Mouse (Mus musculus) urinary bladder, postnatal 25 days (tissue): ENCODE results near the gene Ttbk1.
A peak's percentile ranks its signal among the peaks of the same experiment; 100 is the strongest.

ENCODE experiments used
- DNase-seq: peaks from one replicate; pipeline ENCODE4 v3.0.0; 2022; ENCODE audit warnings: low spot score

Ttbk1 gene

DNA sequence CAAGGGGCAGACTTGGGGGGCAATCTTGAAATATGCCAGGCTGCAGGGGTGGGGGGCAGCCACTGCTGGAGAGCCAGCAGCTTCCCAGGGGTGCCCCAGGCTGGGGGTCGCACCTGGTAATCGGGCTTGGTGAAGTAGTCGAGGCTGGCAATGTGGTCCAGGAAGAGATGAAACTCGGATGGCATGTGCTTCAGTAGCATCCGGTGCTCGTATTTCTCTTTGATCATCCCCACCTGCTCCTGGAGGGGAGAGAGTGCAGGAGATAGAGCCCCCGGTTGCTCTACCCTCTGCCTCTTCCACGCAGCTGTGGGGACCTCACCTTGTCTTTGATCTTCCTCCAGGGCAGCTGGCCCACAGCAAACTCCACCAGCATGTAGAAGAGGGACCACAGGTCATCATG lies 10.9 kb downstream of the Ttbk1 start:
- DNase-seq: no peak

DNA sequence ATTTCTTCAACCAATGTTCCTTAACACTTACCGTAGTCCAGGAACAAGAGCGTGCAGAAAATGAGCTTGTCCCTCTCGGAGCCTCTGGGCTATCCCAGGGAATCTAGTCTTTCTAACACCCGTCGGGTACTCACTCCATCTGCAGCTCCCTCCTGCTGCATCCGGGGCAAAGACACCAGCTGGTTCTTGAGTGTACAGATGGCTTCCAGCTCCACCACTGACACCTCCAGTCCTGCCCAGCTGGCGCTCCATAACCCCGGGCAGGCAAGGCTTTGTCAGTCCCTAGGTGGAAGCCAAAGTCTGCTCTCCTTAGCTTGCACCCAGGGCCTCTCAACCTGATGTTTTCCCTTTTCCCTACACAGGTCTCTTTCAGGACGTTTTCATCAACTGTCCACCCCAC lies 19.6 kb downstream of the Ttbk1 start:
- DNase-seq: no peak

DNA sequence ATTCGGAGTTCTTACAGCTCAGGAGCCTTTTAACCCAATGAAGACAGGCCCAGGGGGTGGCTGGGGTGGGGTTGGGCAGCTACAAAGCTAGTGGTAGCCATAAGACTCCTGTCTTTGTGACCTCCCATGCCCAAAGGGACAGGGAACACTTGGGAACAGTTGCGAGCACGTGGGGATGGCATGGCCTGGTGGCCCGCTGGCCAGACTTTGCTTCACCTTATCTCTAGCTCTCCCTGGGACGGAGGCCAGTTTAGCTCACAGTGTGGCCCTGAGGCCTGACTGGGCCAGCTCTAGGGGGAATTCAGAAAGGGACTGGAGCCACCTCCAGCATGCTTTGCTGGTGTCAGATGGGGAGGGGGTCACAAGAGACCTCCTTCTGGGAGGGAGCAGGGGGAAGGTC lies 25.2 kb downstream of the Ttbk1 start:
- no peak for DNase-seq

DNA sequence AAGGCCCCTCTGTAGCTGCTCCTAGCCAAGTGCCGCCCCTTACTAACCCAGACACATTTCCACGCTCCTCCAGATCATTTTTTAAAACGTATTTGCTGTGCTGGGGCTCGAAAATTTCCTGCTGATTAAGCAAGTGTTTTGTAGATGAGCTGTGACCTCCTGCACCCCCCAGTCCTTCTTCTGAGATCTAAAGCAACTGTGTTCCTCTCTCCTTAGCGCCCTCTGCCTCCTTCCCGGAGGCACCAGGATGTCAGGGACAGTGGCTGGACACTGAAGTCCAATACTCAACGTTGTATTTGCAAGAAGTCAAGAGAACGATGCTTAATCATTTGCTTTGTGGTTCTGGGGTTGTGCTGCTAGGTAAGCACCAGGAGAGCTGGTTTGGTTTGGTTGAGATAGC lies 26.1 kb downstream of the Ttbk1 start:
- DNase-seq: no peak

DNA sequence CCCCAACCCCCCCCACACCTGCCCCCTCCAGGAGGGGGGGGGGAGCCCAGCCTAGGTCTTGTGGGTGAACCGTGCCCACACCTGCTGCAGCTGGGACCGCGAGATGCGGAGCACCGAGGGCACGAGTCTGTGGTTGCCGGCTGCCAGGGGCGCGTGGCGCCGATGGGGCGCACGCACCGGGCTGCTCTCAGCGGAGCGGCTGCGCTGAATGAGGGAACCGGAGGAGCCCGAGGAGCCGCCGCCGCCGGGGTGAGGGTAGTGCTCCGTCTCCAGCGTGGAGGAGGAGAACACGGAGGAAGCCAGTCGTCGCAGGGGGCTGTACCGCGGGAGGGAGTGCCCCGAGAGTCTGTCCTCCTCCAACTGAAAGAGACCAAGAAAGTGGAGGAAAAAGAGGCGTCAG lies 26.8 kb downstream of the Ttbk1 start:
- no peak for DNase-seq

DNA sequence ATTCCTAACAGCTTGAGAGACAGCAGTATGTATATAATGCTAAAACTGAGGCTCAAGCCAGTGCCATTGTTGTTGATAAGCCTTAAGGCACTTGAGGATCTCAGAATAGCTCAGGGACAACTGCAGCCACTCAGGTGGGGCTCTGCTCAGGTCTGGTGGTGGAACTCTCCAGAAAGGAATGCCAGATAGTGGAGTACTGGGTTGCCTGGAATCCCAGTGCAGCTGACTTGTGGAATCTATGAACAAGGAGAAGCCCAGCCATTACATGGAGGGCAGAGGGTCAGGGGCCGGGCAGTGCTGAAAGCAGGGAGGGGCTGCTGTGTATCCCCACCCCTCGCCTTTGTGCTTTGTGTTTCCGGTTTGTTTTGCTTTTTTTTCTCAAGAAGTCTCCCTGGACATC lies 29.0 kb downstream of the Ttbk1 start:
- DNase-seq: no peak

DNA sequence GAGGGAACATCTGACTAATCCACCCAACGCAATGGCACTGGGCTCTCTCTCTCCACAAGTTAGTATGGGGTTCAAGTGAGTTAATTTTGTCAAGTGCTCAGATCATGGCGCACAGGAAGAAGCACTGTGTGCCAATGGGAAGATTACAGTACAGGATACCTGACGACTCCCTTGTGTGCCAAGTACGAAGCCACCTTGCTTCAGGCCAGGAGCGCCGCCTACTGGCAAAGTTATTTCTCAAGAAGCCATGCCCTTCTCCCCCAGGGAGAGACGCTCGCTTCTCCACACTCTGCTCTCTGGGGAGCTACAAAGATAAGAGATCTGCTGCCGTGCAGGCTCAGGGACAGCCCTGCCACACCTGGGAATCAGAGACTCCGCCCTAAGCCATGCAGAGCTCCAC lies 29.7 kb downstream of the Ttbk1 start:
- peak; percentile 39 for DNase-seq

DNA sequence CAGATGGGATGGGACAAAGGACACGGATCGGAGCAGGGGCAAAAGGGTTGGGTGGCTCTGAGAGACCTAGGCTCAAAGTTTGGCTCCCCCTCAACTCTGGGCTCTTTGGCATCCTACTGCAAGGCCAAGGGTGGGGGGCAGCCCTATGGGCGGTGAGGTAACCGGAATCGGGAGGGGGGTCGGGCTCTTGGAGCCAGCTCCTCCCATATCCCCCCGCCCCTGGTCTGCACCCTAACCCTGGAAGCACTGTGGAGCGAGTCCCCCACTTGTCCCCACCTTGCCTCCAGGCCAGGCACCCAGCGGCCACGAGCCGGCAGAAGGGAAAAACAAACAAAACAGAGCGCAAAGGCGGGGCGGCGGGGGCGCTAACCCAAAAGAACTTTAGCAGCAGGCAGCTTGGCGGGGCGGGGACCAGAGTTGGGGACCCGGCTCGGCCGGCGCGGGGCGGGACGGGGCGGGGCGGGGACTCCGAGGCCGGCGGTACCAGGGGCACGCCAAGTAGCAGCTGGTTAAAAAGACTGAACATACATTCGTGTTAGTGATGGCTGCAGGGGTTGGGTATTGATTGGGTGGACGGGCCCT lies 32.3 kb downstream of the Ttbk1 start:
- peak; percentile 38 for DNase-seq

DNA sequence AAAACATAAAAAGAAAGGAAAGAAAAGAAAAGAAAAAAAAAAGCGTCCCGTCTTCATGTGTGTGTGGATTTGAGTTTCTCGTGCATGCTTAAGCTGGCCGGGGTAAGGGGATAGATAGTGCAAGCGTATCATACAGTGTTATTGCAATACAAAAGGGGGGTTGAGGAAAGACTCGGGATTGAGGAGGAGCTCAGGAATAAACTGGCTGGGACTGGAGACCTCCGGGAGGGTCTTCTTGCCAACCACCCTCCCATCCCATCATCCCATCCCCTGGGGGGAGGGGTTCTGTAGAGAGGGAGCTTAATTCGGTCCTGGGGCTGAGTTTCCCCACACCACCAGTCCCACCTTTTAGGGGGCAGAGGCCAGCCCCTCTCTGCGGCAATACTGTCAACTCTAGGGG lies 32.9 kb downstream of the Ttbk1 start:
- no peak for DNase-seq

DNA sequence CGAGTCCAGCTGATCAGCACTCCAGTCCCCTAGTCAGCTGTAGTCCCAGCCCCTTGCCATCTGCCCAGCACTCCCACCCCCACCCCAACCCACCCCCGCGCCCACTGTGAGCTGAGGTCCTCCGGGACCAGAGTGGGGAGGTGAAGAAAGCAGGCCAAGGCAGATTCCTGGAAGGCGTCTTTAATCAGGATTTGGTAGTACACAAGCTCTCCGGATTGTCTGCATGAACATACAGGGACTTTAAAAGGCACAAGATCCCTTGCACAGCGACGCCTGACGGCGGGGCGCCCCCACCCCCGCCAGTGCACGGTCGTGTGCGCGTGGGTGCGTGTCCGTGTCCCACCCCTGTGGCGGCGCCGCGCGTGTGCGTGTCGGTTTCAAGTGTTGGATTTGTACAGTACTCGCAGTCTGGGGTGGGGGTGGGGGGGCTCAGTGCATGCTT lies 33.5 kb downstream of the Ttbk1 start:
- no peak for DNase-seq

DNA sequence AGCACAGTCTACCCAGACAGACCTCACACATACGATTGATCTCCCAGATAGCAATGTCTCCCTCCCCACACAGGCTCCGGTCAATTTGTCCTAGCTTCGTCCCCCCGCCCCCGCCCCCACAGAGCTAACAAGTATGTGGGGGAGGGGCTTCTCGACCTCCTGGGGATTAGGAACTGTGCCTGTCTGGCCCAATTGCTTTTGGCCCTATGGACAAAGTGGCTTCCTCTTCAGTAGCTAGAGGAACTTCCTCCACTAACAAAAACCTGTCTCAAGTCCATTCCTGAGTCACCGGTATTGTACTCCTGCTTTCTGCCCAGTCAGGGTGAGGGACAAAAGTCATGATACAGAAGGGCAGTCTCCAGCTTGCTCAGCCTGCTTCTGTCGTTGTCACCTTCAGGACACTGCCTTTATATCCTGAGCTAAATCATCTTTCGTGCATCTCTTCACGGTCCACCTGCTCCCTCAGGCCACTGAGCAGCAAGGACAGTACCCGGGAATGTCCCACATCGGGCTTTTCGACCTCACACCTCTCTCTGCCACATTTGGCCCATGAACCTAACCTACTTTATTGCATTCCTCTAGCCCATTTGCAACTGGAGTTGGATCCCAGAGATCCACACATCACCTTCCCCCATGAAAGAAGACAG lies 34.0 kb downstream of the Ttbk1 start:
- no peak for DNase-seq

DNA sequence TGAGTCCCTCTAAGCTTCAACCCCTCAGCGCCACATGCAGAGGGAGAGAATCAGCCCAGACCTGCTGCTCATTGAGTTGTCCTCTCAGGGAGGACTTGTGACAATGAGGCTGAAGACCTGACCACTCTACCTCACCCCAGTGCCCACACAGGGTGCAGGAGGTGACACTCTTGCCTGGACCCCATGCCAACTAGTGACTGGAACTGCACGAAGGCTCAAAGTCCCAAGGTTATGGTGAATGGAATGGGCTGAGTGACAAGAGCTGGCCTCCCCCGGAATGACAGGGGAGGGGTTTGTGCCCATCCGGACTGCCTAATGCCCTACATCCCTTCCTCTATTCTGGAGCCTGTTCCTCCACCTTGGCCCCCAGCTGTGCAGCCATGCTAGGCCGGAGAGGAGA lies 34.8 kb downstream of the Ttbk1 start:
- DNase-seq: no peak

DNA sequence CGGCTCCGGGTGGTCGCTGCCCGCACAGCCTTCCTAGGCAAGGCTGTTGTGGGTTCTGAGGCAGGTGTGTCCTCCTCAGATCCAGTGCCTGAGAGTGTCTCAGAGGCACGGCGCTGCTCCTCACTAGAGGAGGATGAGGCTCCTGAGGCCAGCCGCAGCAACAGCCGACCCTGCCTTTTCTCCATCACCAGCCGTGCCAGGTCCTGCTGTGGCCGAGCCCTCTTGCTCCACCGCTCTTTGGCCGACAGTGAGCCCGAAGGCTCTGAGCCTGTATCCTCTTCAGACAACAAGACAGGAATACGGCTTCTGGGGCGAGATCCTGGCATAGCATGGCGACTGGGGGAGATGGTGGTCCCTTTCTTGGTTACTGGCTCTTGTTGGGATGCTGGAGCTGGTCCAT lies 41.2 kb downstream of the Ttbk1 start:
- DNase-seq: no peak

DNA sequence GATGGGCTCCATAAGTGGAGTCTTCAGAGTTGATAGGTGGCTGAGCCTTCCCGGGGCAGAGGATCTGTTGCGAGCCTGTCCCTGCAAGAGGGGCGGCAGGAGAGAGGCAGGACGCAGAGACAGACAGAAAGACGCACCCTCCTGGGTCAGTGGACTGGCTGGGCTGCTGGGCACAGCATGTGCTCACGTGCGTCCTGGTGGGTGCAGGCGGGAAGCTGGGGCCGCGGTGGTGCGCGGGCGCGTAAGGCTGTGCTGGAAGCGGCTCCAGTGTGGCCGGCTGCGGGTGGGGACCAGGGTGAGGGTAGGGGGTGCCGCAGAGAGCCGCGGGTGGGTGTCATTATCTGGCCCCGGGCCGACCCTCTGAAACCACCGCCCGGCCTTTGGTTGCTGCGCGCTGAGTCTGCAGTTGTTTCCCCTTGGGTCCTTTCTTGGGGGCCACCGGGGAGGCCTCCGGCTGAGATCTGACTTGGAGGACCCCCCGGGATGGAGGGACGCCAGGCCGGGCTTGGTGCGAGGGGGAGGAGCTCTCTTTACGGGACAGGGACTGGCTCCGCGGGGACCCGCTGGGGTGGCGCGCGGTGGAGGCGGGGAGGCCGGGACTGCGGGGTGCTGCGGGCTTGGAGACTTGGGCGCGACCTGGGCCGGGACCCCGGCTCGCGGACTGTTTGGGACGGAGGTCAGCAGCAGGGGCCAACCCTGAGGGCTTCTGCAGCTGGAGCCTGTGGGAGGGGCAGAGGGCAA lies 42.5 kb downstream of the Ttbk1 start:
- no peak for DNase-seq

DNA sequence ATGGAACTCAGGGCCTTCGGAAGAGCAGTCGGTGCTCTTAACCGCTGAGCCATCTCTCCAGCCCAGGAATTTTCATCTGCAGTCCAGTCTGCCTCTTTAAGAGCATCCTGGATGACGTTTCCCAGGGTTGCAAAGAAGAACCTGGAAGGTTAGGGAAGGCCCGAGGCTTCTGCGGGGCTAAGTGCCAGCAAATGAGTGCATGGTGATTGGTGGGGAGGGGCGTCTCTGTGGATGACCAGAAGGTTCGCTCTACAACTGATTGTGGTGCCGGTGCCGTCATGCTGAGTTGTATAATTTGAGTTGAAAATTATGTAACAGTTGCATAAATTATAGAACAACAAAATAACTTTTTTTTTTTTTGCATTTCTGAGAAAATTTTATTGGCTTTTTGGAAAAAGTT lies 48.3 kb downstream of the Ttbk1 start:
- no peak for DNase-seq

DNA sequence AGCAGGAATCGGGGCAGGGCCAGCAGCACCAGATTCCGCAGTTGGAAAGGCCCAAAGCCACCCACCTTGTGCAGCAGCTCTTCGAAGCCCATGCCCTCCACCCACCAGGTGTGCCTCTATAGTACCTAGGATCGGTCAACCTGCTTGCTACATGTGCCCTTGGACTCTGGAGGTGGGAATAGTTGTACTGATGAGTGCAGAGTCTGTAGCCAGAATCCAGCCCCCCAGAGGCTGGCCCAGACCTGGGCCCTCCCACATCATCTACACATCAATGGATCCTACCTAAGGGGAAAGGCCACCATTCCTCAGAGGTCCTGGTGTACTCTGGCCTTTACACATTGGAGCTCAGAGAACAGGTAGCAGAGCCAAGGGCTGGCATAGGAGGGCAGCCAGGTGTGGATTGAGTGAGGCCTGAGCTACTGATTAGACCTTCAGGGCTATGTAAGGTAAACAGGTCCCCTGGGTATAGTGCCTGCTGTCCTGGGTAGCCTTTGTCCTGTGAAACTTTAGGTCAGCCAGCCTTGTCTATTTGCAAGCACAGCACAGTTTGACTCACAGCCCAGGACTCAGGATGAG lies 49.1 kb downstream of the Ttbk1 start, which contains the start of gene Slc22a7:
TSS of gene Slc22a7 (minus strand) at position 160 of the 576 bp plus-strand sequence.
- no peak for DNase-seq

DNA sequence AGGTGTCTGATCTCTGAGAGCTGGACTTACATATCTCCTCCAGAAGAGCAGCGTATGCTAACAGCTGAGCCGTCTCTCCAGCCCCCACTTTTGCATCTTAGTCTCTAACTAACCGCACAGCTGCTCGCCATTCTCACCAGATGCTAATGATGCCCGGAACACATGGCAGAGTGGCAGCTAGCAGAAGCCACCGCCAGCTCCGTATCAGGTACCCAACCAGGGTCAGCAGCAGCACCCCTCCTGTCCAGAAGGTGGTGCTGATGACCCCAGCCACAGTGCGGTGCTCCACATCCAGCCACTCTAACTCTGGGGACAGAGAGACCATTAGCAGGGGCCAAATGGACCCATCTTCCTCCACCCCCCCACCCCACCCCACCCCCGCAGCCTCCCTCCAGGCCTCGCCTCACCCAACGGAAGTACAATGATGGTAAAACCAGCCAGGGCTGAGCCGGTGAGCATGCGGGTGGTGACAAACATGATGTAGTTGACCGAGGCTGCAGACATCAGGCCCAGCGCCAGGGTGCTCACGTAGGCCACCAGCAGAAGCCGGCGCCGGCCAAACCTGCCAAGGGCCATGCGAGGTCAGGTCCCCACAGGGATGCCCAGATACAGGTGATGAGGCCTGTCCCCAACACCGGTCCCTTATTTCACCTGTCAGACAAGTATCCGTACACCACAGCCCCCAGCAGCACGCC lies 50.7 kb downstream of the Ttbk1 start:
- peak; percentile 41 for DNase-seq

DNA sequence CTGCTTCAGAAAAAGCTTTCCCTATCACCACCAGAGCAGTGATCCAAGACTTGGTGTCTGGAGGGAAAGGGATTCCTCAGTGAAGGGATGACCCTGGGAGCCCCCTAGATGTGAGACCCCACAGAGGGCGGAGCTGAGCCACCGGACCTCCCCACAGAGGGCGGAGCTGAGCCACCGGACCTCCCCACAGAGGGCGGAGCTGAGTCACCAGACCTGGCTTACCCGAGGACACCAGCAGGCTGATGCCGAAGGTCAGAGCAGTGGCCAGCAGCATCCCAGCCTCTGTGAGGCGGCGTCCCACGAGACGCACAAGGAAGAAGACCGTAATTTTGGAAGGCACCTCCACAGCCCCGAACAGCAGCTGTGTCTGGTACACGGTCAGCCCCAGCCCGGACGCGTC lies 53.8 kb downstream of the Ttbk1 start:
- no peak for DNase-seq

DNA sequence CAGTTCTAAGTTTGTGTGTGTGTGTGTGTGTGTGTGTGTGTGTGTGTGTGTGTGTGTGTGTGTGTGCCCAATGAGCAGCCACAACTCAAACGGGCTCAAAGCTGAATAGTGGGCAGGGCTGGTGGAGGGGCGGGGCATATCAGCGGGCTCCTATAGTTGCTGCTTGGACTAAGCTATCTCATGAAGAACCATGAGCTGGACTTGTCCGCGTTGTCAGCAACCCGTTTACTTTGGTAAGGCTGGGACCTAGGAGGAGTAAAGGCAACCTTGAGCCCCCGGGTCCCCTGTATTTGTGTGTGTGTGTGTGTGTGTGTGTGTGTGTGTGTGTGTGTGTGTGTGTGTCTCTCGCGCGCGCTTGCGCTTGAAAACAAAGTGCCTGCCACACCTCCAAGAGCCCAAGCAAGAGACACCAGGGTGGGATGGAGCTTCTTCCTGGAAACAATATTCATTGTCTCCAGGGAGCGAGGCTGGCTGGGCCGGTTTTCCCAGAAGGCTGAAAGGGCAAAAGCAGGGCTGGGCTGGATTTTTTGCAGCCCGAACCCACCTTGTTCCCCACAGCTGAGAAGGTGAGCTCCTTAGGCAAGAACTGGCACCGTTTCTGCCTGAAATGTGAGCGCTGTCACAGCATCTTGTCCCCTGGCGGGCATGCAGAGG lies 58.6 kb downstream of the Ttbk1 start, which contains the start of gene Crip3:
TSS of gene Crip3 (plus strand) at position 166 of the 654 bp plus-strand sequence.
- no peak for DNase-seq

DNA sequence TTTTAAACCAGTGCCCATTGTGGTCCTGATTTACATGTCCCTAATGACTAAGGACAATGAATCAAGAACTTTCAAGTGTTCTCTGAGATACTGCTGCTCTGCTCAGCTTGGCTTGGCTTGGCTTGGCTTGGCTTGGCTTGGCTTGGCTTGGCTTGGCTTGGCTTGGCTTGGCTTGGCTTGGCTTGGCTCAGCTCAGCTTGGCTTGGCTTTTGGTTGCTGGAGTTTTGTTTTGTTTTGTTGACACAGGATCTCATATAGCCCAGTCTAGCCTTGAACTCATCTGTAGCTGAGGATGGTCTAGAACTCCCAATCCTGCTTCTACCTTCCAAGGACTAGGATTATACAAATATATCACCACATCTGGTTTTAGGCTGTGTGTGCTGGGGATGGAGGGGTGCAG lies 61.0 kb downstream of the Ttbk1 start:
- DNase-seq: no peak

DNA sequence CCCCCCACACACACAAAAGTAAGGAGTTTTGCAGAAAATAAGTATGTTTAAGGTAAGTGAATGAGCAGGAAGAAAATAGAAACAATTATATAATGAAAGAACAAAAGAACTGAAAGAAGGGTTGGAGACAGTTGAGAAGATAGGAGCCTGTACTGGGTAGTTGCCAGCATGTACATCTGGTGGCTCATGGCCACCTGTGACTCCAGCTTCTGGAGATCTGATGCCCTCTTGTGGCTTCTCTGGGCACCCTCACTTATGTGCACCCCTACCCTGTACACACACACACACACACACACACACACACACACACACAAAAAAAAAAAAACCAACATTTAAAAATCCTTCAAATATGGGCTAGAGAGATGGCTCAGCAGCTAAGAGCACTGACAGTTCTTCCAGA lies 67.8 kb downstream of the Ttbk1 start:
- no peak for DNase-seq

DNA sequence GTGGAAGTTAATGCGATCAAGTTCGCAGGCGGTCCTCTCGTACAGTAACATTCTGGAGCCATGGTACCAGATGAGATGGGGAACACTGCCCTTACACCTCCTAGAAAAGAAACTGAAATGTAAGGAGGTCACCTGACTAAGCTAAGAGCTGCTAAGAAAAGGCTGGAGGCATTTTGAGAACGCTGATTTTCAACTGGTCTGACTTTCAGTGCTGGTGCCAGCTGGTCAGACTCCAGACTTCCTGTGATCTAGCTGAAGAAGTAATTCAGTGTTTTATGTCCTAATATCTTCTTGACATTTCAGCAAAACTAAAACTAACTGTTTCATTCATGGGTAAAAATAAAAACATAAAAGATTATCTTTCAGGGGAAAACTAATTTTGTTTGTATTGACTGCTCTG lies 68.8 kb downstream of the Ttbk1 start:
- no peak for DNase-seq
